Mouse (Mus musculus): ENCODE results near the gene Map2k7.

Map2k7 gene

GRCm38 (mm10) chr8:4257350-4257749 lies 18.8 kb downstream of the Map2k7 start:
- in situ Hi-C loops (cut with MboI, MseI), result loop anchor here (5.0 kb wide), 1 partner anchor 65 kb away; no protein-coding TSS in a partner anchor

- in situ Hi-C loops (cut with MboI, MseI), result loop anchor here (5.0 kb wide), 1 partner anchor 64 kb away; no protein-coding TSS in a partner anchor
Observed at GRCm38 (mm10) chr8:4258233-4258632, 19.7 kb downstream of the Map2k7 start.

DNA sequence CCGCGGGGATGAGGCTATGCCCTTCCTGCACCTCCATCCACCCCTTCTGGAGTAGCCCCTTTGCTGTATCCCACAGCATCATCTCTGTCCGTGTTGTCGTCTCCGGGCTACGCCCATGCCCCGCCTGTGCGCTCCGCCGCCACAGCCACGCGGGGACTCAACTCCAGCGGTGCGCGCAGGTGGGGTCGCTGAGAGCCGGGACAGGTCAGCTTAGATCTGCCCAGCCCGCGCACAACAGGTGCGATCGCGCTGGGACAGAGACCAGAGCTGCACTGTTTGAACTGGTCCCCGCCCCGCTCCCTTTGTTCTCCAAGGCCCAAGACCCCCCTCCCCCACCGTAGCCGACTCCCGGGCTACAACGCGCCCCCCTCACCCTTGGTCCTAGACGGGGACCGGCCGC lies 20.1 kb downstream of the Map2k7 start:
- in situ Hi-C loops (cut with MboI, MseI), result loop anchor here (5.0 kb wide), 1 partner anchor 64 kb away; no protein-coding TSS in a partner anchor

DNA sequence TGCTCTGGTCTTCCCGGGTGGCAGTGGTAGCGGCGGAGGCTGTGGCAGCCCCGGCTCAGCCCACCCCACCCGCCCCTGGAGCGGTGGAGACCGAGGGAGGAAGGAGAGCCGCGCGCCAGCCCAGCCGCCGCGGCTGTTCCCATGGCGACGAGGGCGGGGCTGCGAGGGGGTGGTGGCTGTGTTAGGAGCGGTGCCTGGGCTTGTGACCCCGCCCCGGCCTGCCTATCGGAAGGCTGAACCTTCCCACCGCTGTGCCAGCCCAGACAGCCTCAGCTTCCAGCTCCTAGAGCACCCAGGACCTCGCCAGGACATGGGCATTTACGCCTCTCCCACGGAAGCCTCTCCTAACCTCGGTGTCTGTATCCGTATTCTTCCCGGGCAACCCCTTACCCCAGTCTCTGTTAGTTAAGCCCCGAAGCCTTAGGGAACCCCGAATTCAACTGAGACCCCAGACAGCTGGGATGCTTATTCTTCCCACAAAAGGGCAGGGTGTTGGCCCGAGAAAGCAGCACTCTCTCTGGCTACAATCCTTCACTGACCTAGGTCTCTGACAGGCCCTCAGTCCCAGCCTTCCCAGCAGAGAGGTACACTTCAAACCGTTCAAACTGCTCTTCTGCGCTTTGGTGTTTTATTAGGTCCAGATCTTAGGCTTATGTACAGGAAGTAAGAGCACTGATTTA lies 20.7 kb downstream of the Map2k7 start, which contains the start of gene Ctxn1:
Gene Ctxn1, minus strand, starts transcription at position 150 of the 680 bp plus-strand sequence.
- in situ Hi-C loops (cut with MboI, MseI), result loop anchor here (5.0 kb wide), 1 partner anchor 63 kb away; no protein-coding TSS in a partner anchor

GRCm38 (mm10) chr8:4259805-4260170 lies 21.2 kb downstream of the Map2k7 start:
- in situ Hi-C loops (cut with MboI, MseI), result loop anchor here (5.0 to 10.0 kb wide), 2 partner anchors 55 to 63 kb away; no protein-coding TSS in a partner anchor

- in situ Hi-C loops (cut with MboI, MseI), result loop anchor here (10.0 kb wide), 1 partner anchor 58 kb away; no protein-coding TSS in a partner anchor
Observed at GRCm38 (mm10) chr8:4263105-4263791, 24.7 kb downstream of the Map2k7 start.

GRCm38 (mm10) chr8:4265160-4265914 lies 26.8 kb downstream of the Map2k7 start:
- in situ Hi-C loops (cut with MboI, MseI), result loop anchor here (10.0 kb wide), 1 partner anchor 61 kb away; no protein-coding TSS in a partner anchor

GRCm38 (mm10) chr8:4267627-4268026 lies 29.1 kb downstream of the Map2k7 start:
- in situ Hi-C loops (cut with MboI, MseI), result loop anchor here (10.0 kb wide), 1 partner anchor 63 kb away; no protein-coding TSS in a partner anchor

DNA sequence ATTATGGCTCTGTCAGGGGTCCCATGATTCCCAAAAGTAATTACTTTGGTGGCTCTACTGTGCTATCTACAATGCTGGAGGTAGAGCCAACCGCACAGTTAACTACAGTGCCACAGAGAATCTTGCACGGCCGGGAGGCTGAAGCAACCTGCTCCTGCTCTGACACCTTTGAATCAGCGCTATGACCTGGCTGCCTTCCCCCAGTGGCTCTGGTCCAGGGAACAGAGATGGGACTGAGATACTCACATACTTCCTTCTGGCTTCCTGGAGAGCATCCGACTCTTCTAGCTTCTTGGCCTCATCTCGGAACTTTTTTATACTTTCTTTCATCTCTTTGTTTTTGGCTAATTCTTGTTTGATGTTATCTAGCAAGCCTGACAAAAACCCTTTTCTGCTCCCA lies 31.1 kb downstream of the Map2k7 start:
- in situ Hi-C loops (cut with MboI, MseI), result loop anchor here (10.0 kb wide), 1 partner anchor 65 kb away; no protein-coding TSS in a partner anchor

GRCm38 (mm10) chr8:4275275-4276110 lies 37.0 kb downstream of the Map2k7 start, which contains the start of gene Timm44:
Gene Timm44 (minus strand): TSS chr8:4275913.
- in situ Hi-C loops (cut with MboI, MseI), result no loop called here

- in situ Hi-C loops (cut with MboI, MseI), result no loop called here
Observed at GRCm38 (mm10) chr8:4276111-4276465, 37.5 kb downstream of the Map2k7 start.

DNA sequence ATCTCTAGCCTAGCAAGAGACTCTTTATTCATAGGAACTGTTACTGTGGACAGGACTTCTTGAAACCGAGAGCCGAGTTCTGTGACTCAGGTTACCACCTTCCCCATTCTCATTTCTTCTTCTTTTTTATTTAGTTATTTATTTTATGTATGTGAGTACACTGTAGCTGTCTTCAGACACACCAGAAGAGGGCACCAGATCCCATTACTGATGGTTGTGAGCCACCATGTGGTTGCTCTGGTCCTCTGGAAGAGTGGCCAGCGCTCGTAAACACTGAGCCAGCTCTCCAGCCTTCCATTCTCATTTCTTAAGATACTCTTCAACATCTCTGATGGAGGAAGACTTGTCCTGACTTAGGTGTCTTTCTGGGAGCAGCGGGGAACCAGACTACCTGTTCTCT lies 54.2 kb downstream of the Map2k7 start:
- in situ Hi-C loops (cut with MboI, MseI), result no loop called here

All from T-helper 2 cell (primary cell).